Mouse (Mus musculus) liver, embryonic 14.5 days (tissue): ENCODE measurements around the gene Foxn1. TPM values are rescaled to one million over a fixed set of nuclear protein-coding genes. Genes with fewer than 3 reads are reported as not detected.

Experiments
- ATAC-seq: fragments of 200-750 bp; cut with Nextera tagmentation; 2 replicates; pipeline ENCODE4 v1.8.0; 2017; ENCODE audit warnings: moderate number of reproducible peaks, mild to moderate bottlenecking, moderate library complexity; ENCODE audit not compliant: insufficient read depth
- DNase-seq, 3 experiments: peaks; one replicate each; pipeline ENCODE4 v3.0.0-alpha.2; 2012 to 2013; ENCODE audit warnings: low read depth in 3 of 3, low spot score in 3 of 3
- H3K27ac ChIP-seq: fragments of 300-500 bp; sonication (generic); 2 replicates; pipeline ENCODE4 v1.5.1; 2014; ENCODE audit warnings: moderate library complexity, mild to moderate bottlenecking, control low read depth, inconsistent platforms
- H3K27me3 ChIP-seq: fragments of 300-500 bp; sonication (generic); 2 replicates; pipeline ENCODE4 v1.6.1; 2014; ENCODE audit warnings: mild to moderate bottlenecking, low read length, moderate library complexity; ENCODE audit not compliant: control insufficient read depth, insufficient read depth
- H3K36me3 ChIP-seq: fragments of 300-500 bp; sonication (generic); replicated peaks from 2 replicates; pipeline ENCODE4 v1.6.1; 2014; ENCODE audit warnings: low read depth; ENCODE audit not compliant: control insufficient read depth, insufficient read depth
- H3K4me1 ChIP-seq, 2 experiments: fragments of 200-500 bp in 1 of 2; fragments of 300-500 bp in 1 of 2; sonication (generic) in 1 of 2; replicated peaks; 2 replicates each; pipeline ENCODE4 v1.6.1; 2012 to 2014; ENCODE audit warnings: antibody characterized with exemption in 1 of 2, inconsistent platforms in 1 of 2, low read length in 1 of 2; ENCODE audit not compliant: control insufficient read depth in 2 of 2, insufficient read depth in 2 of 2
- H3K4me2 ChIP-seq: fragments of 300-500 bp; sonication (generic); 2 replicates; pipeline ENCODE4 v1.6.1; 2014; ENCODE audit warnings: low read depth, mild to moderate bottlenecking, control low read depth, moderate library complexity
- H3K4me3 ChIP-seq, 2 experiments: fragments of 200-500 bp in 1 of 2; fragments of 300-500 bp in 1 of 2; sonication (generic) in 1 of 2; 2 replicates each; pipeline ENCODE4 v1.5.1; 2012 to 2014; ENCODE audit warnings: low read depth in 2 of 2, low read length in 2 of 2, mild to moderate bottlenecking in 2 of 2, control low read depth in 1 of 2, inconsistent platforms in 1 of 2, moderate library complexity in 1 of 2; ENCODE audit not compliant: insufficient read depth in 1 of 2
- H3K9ac ChIP-seq: fragments of 300-500 bp; sonication (generic); replicated peaks from 2 replicates; pipeline ENCODE4 v1.6.1; 2014; ENCODE audit warnings: mild to moderate bottlenecking, control low read depth, moderate library complexity
- H3K9me3 ChIP-seq: fragments of 300-500 bp; sonication (generic); 2 replicates; pipeline ENCODE4 v1.6.1; 2016; ENCODE audit warnings: low read length, mixed read lengths; ENCODE audit not compliant: control insufficient read depth
- CTCF ChIP-seq: IDR thresholded peaks from 2 replicates; pipeline ENCODE4 v1.5.1; 2016; ENCODE audit warnings: antibody characterized with exemption, low read depth, control low read depth
- EP300 ChIP-seq: IDR thresholded peaks from 2 replicates; pipeline ENCODE4 v1.6.1; 2016; ENCODE audit warnings: antibody characterized with exemption, low read depth
- WGBS: fragments of 180-500 bp; shearing (Covaris S2); extraction: QIAGEN DNeasy Blood & Tissue Kit; methylation state at CpG from one replicate; pipeline ENCODE4 v1.1.7; 2014; ENCODE audit not compliant: insufficient replicate concordance; 5-methylcytosine and 5-hydroxymethylcytosine counted together
- polyA plus RNA-seq, 2 experiments: library from polyadenylated mRNA; depleted of rRNA in 1 of 2; stranded (reverse) in 1 of 2; unstranded in 1 of 2; fragments of >200 nt; fragmentation: Nextera tagmentation in 1 of 2; extraction: Ambion mirVana in 1 of 2; gene quantifications; 2 replicates each; pipeline versions ENCODE4 v1.2.1 to v1.2.3; 2012 to 2014

The Foxn1 gene
- polyA plus RNA-seq, 2 experiments: not detected

- no peaks in the 10 kb centered on the region for H3K27me3 ChIP-seq
- DNase-seq (no peak), ATAC-seq (no peak)
- no peak overlapping the region for H3K4me3 ChIP-seq
- H3K9me3 ChIP-seq: no peaks in the 10 kb centered on the region
- no peak overlapping the region for H3K27ac ChIP-seq
- 57% methylated on average over 5 of the region's 5 CpGs for WGBS
- no peaks in the 10 kb centered on the region for H3K4me1 ChIP-seq
- no peak for TF ChIP-seq CTCF
- H3K36me3 ChIP-seq: no peaks in the 10 kb centered on the region
- no peak overlapping the region for H3K4me2 ChIP-seq
- H3K9ac ChIP-seq: no peak overlapping the region
Measured at GRCm38 (mm10) chr11:78428309-78428708, 42.0 kb upstream of the Foxn1 start.

GRCm38 (mm10) chr11:78427655-78428054, 41.3 kb upstream of the Foxn1 start:
- Histone ChIP-seq H3K9me3 (no peaks in the 10 kb centered on the region), H3K4me3 (no peak overlapping the region), H3K27ac (no peak overlapping the region), H3K4me2 (no peak overlapping the region), H3K27me3 (no peaks in the 10 kb centered on the region), H3K9ac (no peak overlapping the region), H3K36me3 (no peaks in the 10 kb centered on the region), H3K4me1 (no peaks in the 10 kb centered on the region)
- DNase-seq: no peak
- ATAC-seq: no peak
- TF ChIP-seq EP300 (no peak), CTCF (no peak)
- 61% methylated on average over 6 of the region's 6 CpGs for WGBS

- ATAC-seq (no peak), DNase-seq (no peak)
- no peak overlapping the region for H3K9ac ChIP-seq
- no peak for TF ChIP-seq CTCF
- H3K36me3 ChIP-seq: no peaks in the 10 kb centered on the region
- H3K27me3 ChIP-seq: no peaks in the 10 kb centered on the region
- H3K9me3 ChIP-seq: no peaks in the 10 kb centered on the region
- H3K4me1 ChIP-seq: peaks cover 0 to 1% of the 10 kb centered on the region in 2 experiments; a peak in 2 of 4 replicates
- H3K4me3 ChIP-seq: no peak overlapping the region
- H3K4me2 ChIP-seq: no peak overlapping the region
- no peak overlapping the region for H3K27ac ChIP-seq
- WGBS: 69% methylated on average over 1 of the region's 1 CpGs
Measured at GRCm38 (mm10) chr11:78425572-78425971, 39.2 kb upstream of the Foxn1 start.

- Histone ChIP-seq H3K27me3 (no peaks in the 10 kb centered on the region), H3K4me1 (peaks cover 0 to 2% of the 10 kb centered on the region in 2 experiments; a peak in 2 of 4 replicates), H3K9ac (no peak overlapping the region), H3K4me2 (no peak overlapping the region), H3K9me3 (no peaks in the 10 kb centered on the region), H3K4me3 (no peak overlapping the region), H3K36me3 (no peaks in the 10 kb centered on the region), H3K27ac (no peak overlapping the region)
- no peak for ATAC-seq
- no peak for TF ChIP-seq EP300
- no peak for TF ChIP-seq CTCF
- DNase-seq: no peak
- WGBS: 64% methylated on average over 2 of the region's 2 CpGs
Measured at GRCm38 (mm10) chr11:78424352-78424751, 38.0 kb upstream of the Foxn1 start.

GRCm38 (mm10) chr11:78422055-78422819, 35.9 kb upstream of the Foxn1 start, which contains the start of gene Slc13a2:
TSS of gene Slc13a2 (minus strand) at chr11:78422217.
- Histone ChIP-seq H3K4me3 (no peak within 1 kb of the TSS), H3K27me3 (no peaks in the 10 kb centered on the region), H3K4me2 (no peak within 1 kb of the TSS), H3K9ac (no peak within 1 kb of the TSS), H3K9me3 (no peaks in the 10 kb centered on the region), H3K4me1 (peaks cover 0 to 2% of the 10 kb centered on the region in 2 experiments; a peak in 2 of 4 replicates), H3K27ac (no peak within 1 kb of the TSS), H3K36me3 (no peaks in the 10 kb centered on the region)
- DNase-seq (no peak), ATAC-seq (no peak)
- WGBS: 27% methylated on average over 13 of the region's 13 CpGs
- no peak for TF ChIP-seq EP300
- TF ChIP-seq CTCF: 0 out of 2 replicates have a peak, but pooled peaks have one; percentile 12
